Mouse (Mus musculus) skeletal muscle tissue, postnatal 0 days (tissue): ENCODE results near the gene Rnf113a2. TPM values are rescaled to one million over a fixed set of nuclear protein-coding genes. Genes with fewer than 3 reads are reported as not detected.

Experiments used
- polyA plus RNA-seq: library from polyadenylated mRNA; unstranded; fragments of >200 nt; fragmentation: Nextera tagmentation; extraction: Ambion mirVana; gene quantifications from 2 replicates; pipeline ENCODE4 v1.2.1, GENCODE M21; 2015

Gene Rnf113a2
- polyA plus RNA-seq = 15.7 and 17.7 TPM in 2 replicates

DNA sequence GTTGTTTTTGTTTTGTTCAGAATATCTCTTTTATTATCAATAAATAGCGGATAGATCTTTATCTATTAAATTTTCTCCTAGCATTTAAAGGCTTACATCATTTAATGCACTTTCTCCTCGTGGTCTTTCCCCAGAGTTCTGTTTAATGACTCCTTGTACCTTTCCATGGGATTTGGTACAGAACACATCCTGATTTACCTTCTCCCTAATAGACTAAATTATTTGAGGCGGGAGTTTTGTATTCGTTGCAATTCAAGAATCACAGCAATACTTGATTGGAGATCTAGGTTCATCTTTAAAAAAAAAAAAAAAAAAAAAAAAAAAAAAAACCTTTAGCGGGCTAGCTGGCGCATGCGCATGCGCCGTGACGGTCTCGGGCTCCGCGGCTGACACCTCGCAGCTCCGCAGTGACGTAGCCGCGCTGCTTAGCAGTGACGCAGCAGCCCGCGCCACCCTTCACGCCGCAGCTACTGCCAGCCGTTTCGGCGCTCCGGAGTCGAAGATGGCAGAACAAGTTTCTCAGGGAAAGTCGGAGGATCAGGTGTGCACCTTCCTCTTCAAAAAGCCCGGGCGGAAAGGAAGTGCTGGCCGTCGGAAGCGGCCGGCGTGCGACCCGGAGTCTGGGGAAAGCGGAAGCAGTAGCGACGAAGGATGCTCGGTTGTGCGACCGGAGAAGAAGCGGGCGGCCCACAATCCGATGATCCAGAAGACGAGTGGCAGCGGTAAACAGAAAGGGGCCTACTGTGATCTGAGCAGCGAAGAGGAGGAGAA is at the start of gene Rnf113a2:
Gene Rnf113a2 (plus strand): TSS at position 363 of the 771 bp plus-strand sequence.

DNA sequence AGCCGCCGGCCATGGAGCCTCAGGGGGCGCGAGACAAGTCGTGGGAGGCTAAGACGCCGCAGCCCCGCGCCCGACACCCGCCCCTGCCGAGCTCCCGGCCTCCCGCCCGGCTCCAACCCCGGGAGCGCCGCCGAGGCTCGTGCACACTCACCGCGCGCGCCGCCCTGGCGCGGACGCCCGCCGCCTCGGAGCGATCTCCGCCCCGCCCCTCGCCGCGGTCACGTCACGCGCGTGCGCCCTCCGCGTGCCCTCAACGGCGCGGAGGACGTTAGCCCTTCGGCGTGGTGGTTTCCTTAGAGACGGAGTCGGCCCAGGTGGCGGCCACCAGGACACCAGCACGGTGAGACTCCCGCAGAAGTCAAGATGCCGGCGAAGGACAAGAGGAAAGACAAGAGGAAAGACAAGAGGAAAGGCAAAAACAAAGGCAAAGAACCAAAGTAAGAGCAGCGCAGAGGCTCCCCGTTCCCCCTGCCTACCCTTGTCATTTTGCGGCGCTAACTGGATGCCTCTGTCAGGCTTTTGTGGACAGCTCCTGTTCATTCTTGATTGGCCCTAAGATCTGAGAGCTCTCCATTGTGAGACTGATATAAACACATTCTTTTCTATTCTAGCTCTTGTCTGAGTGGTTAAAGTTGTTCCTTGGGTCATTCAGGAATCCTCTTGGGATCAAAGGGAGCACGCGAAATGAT is 8.0 kb upstream of the Rnf113a2 start, which contains the start of the genes Entpd5 and Bbof1:
Gene Entpd5 (minus strand): TSS at position 211 of the 689 bp plus-strand sequence.
Gene Bbof1 (plus strand): TSS at position 253 of the 689 bp plus-strand sequence.

DNA sequence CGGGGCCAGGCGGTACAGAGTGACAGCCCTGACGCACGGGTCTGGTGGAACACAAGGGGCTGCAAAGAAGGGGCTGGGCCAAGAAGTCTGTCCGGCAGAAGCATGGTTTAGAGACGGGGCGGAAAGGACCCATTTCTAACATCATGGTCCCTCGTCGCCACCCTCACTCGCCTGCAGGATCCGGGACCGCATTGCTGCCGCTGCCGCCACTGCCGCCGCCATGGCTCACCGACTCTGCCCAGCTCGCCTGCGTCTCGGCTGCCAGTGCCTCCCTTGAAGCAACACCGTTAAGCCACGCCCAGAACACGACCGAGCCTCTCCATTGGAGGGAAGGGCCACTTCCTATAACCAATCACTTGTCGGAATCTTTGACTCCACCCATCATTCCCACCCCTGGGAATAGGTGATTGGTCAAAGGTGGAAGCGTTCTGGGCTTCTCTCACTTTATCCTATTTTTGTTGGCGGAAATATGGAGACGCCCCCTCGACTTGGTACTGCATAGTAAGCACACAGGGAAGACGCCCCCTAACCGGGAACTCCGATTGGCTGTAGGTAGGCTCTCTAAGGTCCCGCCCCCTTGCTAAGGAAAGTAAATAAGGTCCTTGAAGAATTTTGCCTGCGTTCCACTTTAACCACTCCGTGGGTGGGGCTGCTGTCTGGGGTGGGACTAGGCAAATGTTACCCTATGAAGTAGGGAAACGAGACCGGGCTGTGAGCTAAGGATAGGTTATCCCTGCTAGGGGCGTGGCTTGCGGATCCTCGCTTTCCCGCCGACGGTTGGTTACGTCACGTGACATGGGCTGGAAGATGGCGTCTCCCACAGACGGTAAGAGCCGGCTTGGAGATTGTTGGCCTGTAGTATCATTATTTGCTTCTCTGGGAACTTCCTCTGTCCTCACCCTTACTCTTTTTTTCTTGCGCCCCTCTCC is 34.0 kb downstream of the Rnf113a2 start, which contains the start of the genes Aldh6a1 and Lin52:
Gene Aldh6a1 (minus strand): TSS at position 287 of the 929 bp plus-strand sequence.
Gene Lin52 (plus strand): TSS at position 705 of the 929 bp plus-strand sequence.

Other genes with a start within 250 kb of the Rnf113a2 start
- 4.9 and 5.7 TPM in 2 replicates for gene Elmsan1, start 198.3 kb upstream of the Rnf113a2 start, polyA plus RNA-seq
- gene Ptgr2, start 132.0 kb upstream of the Rnf113a2 start, polyA plus RNA-seq = 64.0 and 72.2 TPM in 2 replicates
- gene Zfp410, start 100.3 kb upstream of the Rnf113a2 start, polyA plus RNA-seq = 31.5 and 33.8 TPM in 2 replicates
- gene Coq6, start 55.5 kb upstream of the Rnf113a2 start, polyA plus RNA-seq = 44.9 and 45.2 TPM in 2 replicates
- gene Fam161b, start 55.4 kb upstream of the Rnf113a2 start, polyA plus RNA-seq = 0.46 and 0.90 TPM in 2 replicates
- 5.3 and 6.6 TPM in 2 replicates for gene Entpd5, start 8.2 kb upstream of the Rnf113a2 start, polyA plus RNA-seq
- gene Bbof1, start 8.1 kb upstream of the Rnf113a2 start, polyA plus RNA-seq = 0.54 and 0.71 TPM in 2 replicates
- gene Aldh6a1, start 33.8 kb downstream of the Rnf113a2 start, polyA plus RNA-seq = 36.8 and 77.0 TPM in 2 replicates
- gene Lin52, start 34.2 kb downstream of the Rnf113a2 start, polyA plus RNA-seq = 7.3 and 8.9 TPM in 2 replicates
- not detected in 2 replicates for gene Vsx2, start 152.6 kb downstream of the Rnf113a2 start, polyA plus RNA-seq
- gene Abcd4, start 200.2 kb downstream of the Rnf113a2 start, polyA plus RNA-seq = 6.2 and 6.7 TPM in 2 replicates
- not detected in 2 replicates for gene Vrtn, start 223.8 kb downstream of the Rnf113a2 start, polyA plus RNA-seq